In genomic region chr9:25358018-25358417, GRCm38 (mm10) we compare ENCODE assay signal across 13 mouse cellular contexts.
"Had no signal": no experiment of that assay in that cellular context is flagged by ENCODE, and none has a peak within 500 bp of the region (broad histone marks: within the 10 kb centered on the region; RNA-seq: fewer than 3 reads in every experiment).

No protein-coding gene starts in this region.

- DNase-seq: lung, adult 18-20 months; lung, embryonic 14.5 days; lung, postnatal 10 days; lung, postnatal 4 days; right cerebral cortex, postnatal 14 days; thymus, adult 18-20 months; thymus, postnatal 14 days; thymus, postnatal 36 days had no signal

- H3K4me2 ChIP-seq: liver, embryonic 12.5 days; lung, embryonic 14.5 days; neural tube, embryonic 13.5 days; neural tube, embryonic 15.5 days had no signal

- H3K4me3 ChIP-seq: liver, embryonic 12.5 days; myocyte; neural tube, embryonic 13.5 days; neural tube, embryonic 15.5 days had no signal

- ATAC-seq: liver, embryonic 12.5 days had no signal

- H3K27me3 ChIP-seq: liver, embryonic 12.5 days; neural tube, embryonic 13.5 days; neural tube, embryonic 15.5 days had no signal

- H3K9me3 ChIP-seq: liver, embryonic 12.5 days; neural tube, embryonic 13.5 days; neural tube, embryonic 15.5 days had no signal

- H3K9ac ChIP-seq: liver, embryonic 12.5 days; liver, embryonic 14.5 days; lung, embryonic 14.5 days; neural tube, embryonic 13.5 days; neural tube, embryonic 15.5 days had no signal

- H3K27ac ChIP-seq: liver, embryonic 12.5 days; liver, embryonic 14.5 days; neural tube, embryonic 13.5 days; neural tube, embryonic 15.5 days had no signal

- H3K4me1 ChIP-seq: liver, embryonic 12.5 days; neural tube, embryonic 13.5 days; neural tube, embryonic 15.5 days had no signal

- H3K36me3 ChIP-seq: liver, embryonic 12.5 days; neural tube, embryonic 13.5 days; neural tube, embryonic 15.5 days had no signal
